Mouse (Mus musculus) telencephalon, adult 2 months (tissue): ENCODE results near the gene Tff2.

Experiments
- DNase-seq: peaks from one replicate; pipeline ENCODE4 v3.0.0-alpha.2; 2011; ENCODE audit warnings: low read depth, low spot score

The Tff2 gene

GRCm38 (mm10) chr17:31136291-31136690, 7.8 kb downstream of the Tff2 start:
- DNase-seq: no peak

GRCm38 (mm10) chr17:31134913-31135312, 9.2 kb downstream of the Tff2 start:
- DNase-seq: no peak

DNA sequence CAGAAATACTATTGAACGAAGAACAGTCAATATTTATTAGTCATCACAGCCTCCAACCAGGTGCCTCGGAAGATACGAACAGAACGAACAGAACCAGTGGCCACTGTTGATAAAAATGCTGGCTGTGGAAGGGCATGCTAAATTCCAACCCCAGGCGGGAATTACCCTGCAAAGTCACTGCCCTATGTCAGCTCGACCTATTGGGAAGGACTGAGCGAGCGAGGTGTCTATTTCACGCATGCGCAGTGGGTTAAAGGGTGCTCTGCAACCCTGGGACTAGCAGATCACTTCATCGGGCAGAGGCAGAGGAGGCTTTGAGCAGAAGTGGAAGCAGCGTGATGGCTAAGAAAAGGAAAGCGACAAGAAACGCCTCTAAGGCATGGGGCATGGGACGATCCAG, 10.3 kb downstream of the Tff2 start:
- no peak for DNase-seq

- peak; percentile 58 for DNase-seq
Measured at GRCm38 (mm10) chr17:31131269-31131821, 12.7 kb downstream of the Tff2 start.

GRCm38 (mm10) chr17:31129452-31129851, 14.6 kb downstream of the Tff2 start, which contains the start of gene Tff3:
Gene Tff3, minus strand, starts transcription at chr17:31129646.
- DNase-seq: no peak

DNA sequence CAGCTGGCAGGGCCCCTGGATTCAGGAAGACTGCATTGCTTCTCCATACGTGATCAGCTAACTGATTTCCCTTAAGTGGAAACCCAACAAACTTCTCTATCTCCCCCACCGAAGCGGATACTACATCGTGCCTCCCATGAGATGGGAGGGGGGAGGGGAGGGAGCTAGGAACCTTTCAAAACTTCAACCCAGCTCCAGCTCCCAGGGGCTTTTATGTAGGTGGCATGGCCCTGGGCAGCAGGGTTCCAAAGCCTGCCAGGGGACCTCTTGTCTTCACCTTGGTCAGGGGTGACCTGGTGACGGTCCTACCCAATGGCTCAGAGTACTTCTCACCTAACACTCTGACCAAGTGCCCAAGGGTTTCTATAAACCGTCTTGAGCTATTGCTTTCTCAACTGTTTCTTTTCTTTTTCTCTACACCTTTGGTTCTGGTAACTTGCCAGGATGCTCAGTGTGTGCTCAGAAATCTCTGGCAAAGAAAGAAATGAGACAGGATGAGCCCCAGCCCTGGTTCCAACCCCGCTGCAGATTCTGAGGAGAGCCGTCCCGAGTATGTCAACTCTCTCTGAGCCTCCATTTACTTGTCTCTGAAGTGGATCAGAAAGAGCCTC, 15.3 kb downstream of the Tff2 start:
- no peak for DNase-seq

GRCm38 (mm10) chr17:31125548-31126266, 18.4 kb downstream of the Tff2 start:
- peak; percentile 38 for DNase-seq

GRCm38 (mm10) chr17:31121975-31122374, 22.1 kb downstream of the Tff2 start:
- DNase-seq: no peak

GRCm38 (mm10) chr17:31119429-31119828, 24.7 kb downstream of the Tff2 start:
- peak; percentile 42 for DNase-seq

GRCm38 (mm10) chr17:31117946-31118345, 26.1 kb downstream of the Tff2 start:
- no peak for DNase-seq

DNA sequence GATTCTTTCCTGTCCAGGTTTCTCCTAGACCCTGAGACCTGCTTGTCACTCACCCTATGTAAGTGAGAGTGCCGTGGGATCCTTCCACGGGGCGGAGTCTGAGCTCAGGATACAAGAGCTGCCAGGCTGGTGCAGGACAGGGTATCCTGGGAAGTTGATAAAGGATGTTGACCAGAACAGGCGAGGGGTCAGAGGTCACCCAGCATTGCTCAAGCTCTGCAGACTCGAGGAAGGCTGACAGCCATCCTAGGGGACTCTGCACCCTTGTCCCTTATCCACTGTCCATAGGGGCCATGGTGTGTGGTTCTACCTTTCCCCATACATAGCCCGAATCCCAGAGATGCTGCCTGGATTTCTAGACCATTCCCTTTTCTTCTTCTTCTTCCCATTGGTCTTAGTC, 28.0 kb downstream of the Tff2 start:
- no peak for DNase-seq

DNA sequence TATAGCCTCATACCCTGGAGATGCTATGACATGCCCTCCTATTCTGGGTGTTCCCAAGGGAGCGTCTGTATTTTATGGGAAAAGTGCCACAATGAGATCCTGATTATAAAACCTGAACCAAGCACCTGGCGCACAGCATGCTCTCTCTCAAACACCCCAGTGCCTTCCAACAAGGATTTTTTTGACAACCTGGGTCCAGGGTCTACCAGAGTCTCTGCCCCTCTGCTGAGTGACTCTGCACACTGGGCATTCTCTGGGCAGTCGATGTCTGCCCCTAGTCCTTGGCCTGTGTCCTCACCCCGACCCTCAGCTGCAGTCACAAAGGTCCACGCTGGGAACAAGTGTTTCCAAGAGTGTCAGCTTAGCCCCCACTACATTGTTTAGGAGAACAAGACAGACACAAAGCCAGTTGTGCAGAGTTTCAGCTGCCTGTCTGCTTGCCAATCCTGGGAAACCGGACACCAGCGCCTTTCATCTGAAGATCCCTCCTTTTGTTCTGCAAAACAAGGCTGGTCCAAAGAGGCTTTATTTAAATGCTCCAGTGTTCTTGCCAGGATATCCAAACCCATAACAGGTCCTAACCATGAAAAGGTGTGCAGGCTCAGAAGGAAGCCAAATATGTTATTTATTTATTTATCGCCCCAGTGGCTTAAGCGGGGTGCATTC, 30.8 kb downstream of the Tff2 start:
- DNase-seq: peak; percentile 43

DNA sequence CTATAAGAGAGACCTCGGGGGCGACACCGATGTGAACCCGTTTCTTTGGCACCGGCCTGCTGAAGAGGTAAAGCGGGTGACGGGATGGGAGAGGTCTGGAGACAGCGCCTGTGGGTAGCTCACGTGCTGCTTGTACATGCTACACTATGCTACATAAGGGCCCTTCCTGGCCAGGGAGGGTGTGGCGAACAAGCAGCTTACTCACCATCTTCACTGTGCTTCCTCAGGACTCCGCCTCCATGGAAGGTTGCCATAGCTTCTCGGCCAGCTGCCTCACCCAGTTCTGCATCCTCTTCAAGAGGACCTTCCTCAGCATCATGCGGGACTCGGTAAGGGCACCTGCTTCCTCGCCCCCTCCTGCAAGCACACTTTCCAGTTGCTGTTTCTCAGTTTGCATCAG, 35.7 kb downstream of the Tff2 start:
- no peak for DNase-seq

- DNase-seq: no peak
Measured at GRCm38 (mm10) chr17:31103823-31104222, 40.3 kb downstream of the Tff2 start.

DNA sequence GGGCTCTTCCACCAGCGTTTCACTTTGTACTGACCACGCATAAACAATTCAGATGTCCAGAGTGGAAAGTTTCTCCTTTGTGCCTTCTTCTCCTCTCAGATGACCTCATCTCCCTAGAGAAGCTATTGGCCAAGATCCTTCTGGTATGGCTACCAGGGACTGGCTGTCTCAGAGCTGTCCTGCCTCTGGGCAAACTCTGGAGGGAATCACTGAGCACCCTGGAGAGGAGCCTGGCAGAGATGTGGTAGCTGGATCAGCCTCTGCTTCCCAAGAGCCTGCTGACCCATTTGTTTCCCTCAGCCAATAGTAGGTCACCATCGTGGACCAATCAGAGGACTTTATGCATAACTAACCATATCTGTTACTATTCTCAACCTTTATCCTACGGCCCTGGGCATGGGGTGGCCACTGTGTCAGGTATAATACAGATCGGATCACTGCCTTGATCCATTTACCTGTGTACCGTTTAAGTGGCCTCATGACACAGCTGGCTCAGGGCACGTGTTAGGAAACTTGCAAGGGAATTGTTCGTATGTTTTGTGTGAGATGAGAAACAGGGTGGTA, 41.0 kb downstream of the Tff2 start:
- no peak for DNase-seq

DNA sequence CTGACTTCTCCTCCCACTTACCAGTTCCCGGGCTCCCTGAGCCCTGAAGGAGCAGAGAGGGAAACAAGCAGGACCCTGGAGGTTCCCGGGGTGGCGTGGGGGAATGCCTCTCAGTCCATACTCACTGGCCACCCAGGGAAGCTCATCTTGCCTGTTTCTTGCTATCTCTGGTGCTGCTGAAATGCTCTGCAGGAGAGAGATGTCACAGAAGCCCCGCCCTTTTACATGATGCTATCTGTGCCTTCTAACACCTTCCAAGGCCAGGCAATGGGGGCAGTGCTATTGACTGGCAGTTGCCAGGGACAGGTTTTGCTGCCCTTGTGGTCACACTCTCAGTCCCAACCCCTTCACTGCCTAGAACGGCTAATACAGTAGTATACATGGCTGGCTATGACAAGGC, 45.3 kb downstream of the Tff2 start:
- DNase-seq: no peak

DNA sequence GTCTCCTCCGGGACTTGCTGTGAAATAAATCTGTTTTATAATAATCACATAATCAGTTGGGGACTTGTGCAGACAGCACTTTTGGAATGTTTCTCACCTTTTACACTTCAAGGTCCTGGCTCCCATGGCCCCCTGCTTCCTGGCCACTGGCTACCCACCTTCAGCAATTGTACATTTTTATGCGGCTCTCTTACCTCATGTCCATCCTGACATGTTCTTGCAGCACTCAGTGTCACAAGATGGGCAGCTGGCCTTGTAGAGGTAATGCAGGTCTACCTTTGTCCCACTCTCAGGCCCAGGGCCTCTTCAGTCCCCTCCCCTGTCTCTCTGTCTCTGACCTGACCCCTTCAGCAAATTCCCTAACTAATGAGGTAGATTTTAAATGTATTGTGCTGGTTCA, 47.2 kb downstream of the Tff2 start:
- DNase-seq: no peak

- no peak for DNase-seq
Measured at GRCm38 (mm10) chr17:31095570-31095969, 48.5 kb downstream of the Tff2 start.

DNA sequence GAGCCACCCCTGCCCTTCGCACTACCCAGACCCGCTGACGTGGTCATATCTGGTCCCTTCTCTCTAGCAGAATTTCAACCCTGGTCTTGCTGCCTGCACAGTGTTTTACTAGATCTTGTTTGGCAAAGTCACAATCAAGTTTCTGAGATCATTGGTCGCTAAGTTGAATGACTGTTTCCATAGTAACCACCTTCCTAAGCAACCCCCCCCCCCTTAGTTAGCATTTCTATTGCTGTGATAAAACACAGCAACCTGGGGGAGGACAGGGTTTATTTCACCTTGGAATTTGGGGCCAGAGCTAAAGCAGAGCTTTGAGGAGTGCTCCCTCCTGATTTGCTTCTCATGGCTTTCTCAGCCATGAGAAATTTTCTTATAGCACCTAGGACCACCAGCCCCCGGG, 49.3 kb downstream of the Tff2 start:
- DNase-seq: no peak
